Mouse (Mus musculus): Measurements from ENCODE around the gene Gm3383. TPM values are rescaled to one million over a fixed set of nuclear protein-coding genes. Genes with fewer than 3 reads are reported as not detected.

Gene Gm3383
- 3.4 TPM for polyA plus RNA-seq (2017; shearing (Covaris generic))

DNA sequence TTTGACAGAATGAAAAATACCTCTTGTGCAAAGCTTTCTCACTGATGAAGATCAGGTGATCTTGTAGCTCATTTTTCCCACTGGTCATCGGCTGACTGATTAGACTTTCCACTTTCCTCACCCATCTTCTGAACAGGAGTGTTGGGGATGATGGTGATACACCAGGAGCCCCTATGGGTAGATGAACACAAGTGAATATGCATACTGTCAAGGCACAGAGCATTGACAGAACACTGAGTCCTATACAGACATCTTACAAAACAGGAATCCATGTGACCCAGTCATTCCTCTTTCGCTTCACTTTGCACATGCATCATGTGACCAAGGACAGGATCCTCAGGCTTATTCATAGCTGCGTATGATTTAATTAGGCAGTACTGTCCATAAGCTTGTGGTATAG lies at the start of gene Gm3383:
Gene Gm3383 (minus strand): TSS at position 101 of the 400 bp plus-strand sequence.

DNA sequence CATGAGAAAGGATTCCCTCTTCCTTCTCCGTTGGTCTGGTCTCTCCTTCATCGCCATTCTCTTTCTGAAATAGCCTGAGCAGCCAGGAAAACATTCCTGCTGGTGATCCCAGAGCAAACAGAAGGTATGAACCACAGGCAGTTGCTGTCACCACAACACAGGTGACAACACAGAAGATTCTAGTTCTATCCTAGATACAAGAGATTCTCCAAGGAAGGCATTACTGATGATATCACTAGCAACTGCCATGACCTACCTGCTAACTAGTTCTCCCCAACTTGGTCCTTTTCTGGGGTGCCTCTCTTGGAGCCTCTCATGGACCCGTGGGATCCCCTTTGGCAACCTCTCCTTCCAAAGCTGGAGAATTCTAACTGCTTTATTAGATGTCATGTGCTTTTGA lies 22.4 kb upstream of the Gm3383 start, which contains the start of gene Gm3424:
Gene Gm3424 (minus strand): TSS at position 101 of the 400 bp plus-strand sequence.

DNA sequence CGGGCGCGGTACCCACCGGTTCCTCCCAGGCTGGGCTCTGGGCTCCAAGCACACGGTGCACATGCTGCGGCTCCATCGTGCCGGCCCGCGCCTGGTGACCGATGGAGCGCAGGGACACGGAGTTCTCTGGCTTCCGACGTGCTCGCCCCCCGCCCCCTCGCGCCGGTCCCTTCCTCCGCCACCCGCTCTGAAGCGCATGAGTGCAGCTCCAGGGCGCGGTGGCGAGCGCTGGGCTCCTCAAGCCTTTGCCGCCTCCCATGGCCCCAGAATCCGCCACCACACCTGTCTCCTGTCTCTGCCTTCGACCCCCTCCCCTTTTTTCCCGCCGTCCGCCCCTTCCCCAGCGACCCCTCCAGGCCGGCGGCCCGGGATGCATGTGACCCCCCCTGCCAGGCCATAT lies 66.3 kb downstream of the Gm3383 start, which contains the start of gene Gm3373:
Gene Gm3373 (minus strand): TSS at position 101 of the 400 bp plus-strand sequence.

GRCm38 (mm10) chr14:5687357-5687756 lies 120.4 kb downstream of the Gm3383 start, which contains the start of gene Gm9603:
Gm9603 (minus strand) TSS chr14:5687457.

GRCm38 (mm10) chr14:5632928-5633327 lies 174.9 kb downstream of the Gm3383 start, which contains the start of gene Gm8265:
Gm8265 (minus strand) TSS chr14:5633028.

Other genes with a start within 250 kb of the Gm3383 start
- not detected for gene Gm8265, start 175.0 kb downstream of the Gm3383 start, polyA plus RNA-seq (2017; shearing (Covaris generic))
- gene Gm9603, start 120.5 kb downstream of the Gm3383 start, polyA plus RNA-seq (2017; shearing (Covaris generic)): not detected
- not detected for gene Gm3373, start 66.4 kb downstream of the Gm3383 start, polyA plus RNA-seq (2017; shearing (Covaris generic))
- not detected for gene Gm3424, start 22.3 kb upstream of the Gm3383 start, polyA plus RNA-seq (2017; shearing (Covaris generic))
- 0.60 TPM for gene Gm8237, start 72.4 kb upstream of the Gm3383 start, polyA plus RNA-seq (2017; shearing (Covaris generic))
- 1.6 TPM for gene Gm3248, start 153.8 kb upstream of the Gm3383 start, polyA plus RNA-seq (2017; shearing (Covaris generic))
- gene Gm3453, start 171.2 kb upstream of the Gm3383 start, polyA plus RNA-seq (2017; shearing (Covaris generic)): not detected